Mouse (Mus musculus) bone marrow, adult 2 months (tissue): ENCODE data around the gene Fam241a.

Experiments
- CTCF ChIP-seq: fragments of 200-500 bp; IDR thresholded peaks from 2 replicates; pipeline ENCODE4 v1.5.1; 2011; ENCODE audit warnings: low read length, control low read depth; ENCODE audit not compliant: control insufficient read depth, insufficient read depth
- POLR2A ChIP-seq: fragments of 200-500 bp; IDR thresholded peaks from 2 replicates; pipeline ENCODE4 v1.6.1; 2011; ENCODE audit warnings: low read depth, mild to moderate bottlenecking, control low read depth, low read length, borderline replicate concordance; ENCODE audit not compliant: control insufficient read depth

DNA sequence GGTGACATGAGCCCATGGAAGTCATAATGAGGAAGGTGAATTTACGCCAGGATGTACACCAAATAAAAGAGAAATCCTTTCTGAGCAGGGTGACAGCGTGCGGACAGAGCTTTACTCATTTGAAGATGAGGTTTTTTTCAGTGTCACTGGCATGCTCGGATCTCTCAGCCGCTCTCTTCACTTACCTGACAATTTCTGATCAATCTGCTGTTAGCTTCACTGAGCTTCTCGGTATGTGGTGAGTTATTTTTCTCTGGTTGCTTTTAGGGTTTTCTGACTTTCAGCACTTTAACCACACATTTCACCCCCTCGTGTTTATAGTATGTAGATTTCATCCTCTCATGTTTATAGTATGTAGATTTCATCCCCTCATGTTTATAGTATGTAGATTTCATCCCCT lies 21.1 kb downstream of the Fam241a start:
- TF ChIP-seq POLR2A (no peak), CTCF (no peak)
